Mouse (Mus musculus) left cerebral cortex, postnatal 14 days (tissue): Measurements from ENCODE around the gene Snx1. TPM values are rescaled to one million over a fixed set of nuclear protein-coding genes. Genes with fewer than 3 reads are reported as not detected.

Experiments used
- DNase-seq, 2 experiments: peaks; one replicate each; pipeline ENCODE4 v3.0.0; 2021 to 2022; ENCODE audit warnings: low spot score in 2 of 2, mixed read lengths in 1 of 2
- intact Hi-C: fragments of 180-260 bp; cut with DNase I; formaldehyde crosslinking; loops from one replicate; pipeline ENCODE4 v1.15.1; 2025
- total RNA-seq, 2 experiments: library from RNA; stranded (reverse); gene quantifications; 2 replicates each; pipeline ENCODE4 v1.2.3; 2021

Snx1 gene
- total RNA-seq, 2 experiments from 2014 or later = 51.6 to 56.3 TPM

GRCm38 (mm10) chr9:66104601-66105000 is 21.8 kb downstream of the Snx1 start:
- DNase-seq = no peak
- intact Hi-C loops = loop anchor here (10.0 kb wide), 1 partner anchor 430 kb away; no protein-coding TSS in a partner anchor

- DNase-seq = peak in 1 of 2 experiments; percentile 37
- intact Hi-C loops = loop anchor here (10.0 kb wide), 1 partner anchor 428 kb away; no protein-coding TSS in a partner anchor
Observed at GRCm38 (mm10) chr9:66102668-66103067, 23.7 kb downstream of the Snx1 start.

GRCm38 (mm10) chr9:66101577-66101976 is 24.8 kb downstream of the Snx1 start:
- intact Hi-C loops = loop anchor here (10.0 kb wide), 1 partner anchor 427 kb away; no protein-coding TSS in a partner anchor
- peak; percentile 37 to 44 for DNase-seq

- no peak for DNase-seq
- intact Hi-C loops = no loop called here
Observed at GRCm38 (mm10) chr9:66092664-66093063, 33.7 kb downstream of the Snx1 start.

- no peak for DNase-seq
- intact Hi-C loops = no loop called here
Observed at GRCm38 (mm10) chr9:66091327-66092231, 34.8 kb downstream of the Snx1 start.

- intact Hi-C loops = no loop called here
- no peak for DNase-seq
Observed at GRCm38 (mm10) chr9:66090593-66091244, 35.7 kb downstream of the Snx1 start.

- peak; percentile 42 to 58 for DNase-seq
- intact Hi-C loops = no loop called here
Observed at GRCm38 (mm10) chr9:66088411-66088810, 38.0 kb downstream of the Snx1 start.

GRCm38 (mm10) chr9:66087062-66087461 is 39.3 kb downstream of the Snx1 start:
- no peak for DNase-seq
- intact Hi-C loops = no loop called here

- no peak for DNase-seq
- intact Hi-C loops = no loop called here
Observed at GRCm38 (mm10) chr9:66084171-66084570, 42.2 kb downstream of the Snx1 start.

GRCm38 (mm10) chr9:66081999-66082398 is 44.4 kb downstream of the Snx1 start:
- no peak for DNase-seq

GRCm38 (mm10) chr9:66080804-66081459 is 45.5 kb downstream of the Snx1 start:
- intact Hi-C loops = no loop called here
- DNase-seq = no peak

More at GRCm38 (mm10) chr9:66081999-66082398, 44.4 kb downstream of the Snx1 start:
- intact Hi-C loops = no loop called here

- intact Hi-C loops = no loop called here
- peak in 1 of 2 experiments; percentile 40 for DNase-seq
Observed at GRCm38 (mm10) chr9:66078493-66078892, 47.9 kb downstream of the Snx1 start.

GRCm38 (mm10) chr9:66078072-66078471 is 48.3 kb downstream of the Snx1 start:
- intact Hi-C loops = no loop called here
- DNase-seq = no peak

GRCm38 (mm10) chr9:66072754-66073153 is 53.6 kb downstream of the Snx1 start:
- intact Hi-C loops = no loop called here
- no peak for DNase-seq

- intact Hi-C loops = no loop called here
- no peak for DNase-seq
Observed at GRCm38 (mm10) chr9:66070151-66070550, 56.2 kb downstream of the Snx1 start.

- intact Hi-C loops = loop anchor here (10.0 kb wide), 1 partner anchor 55 kb away; the partner anchor contains the start of genes Ciao2a and Snx1
Observed at GRCm38 (mm10) chr9:66069583-66069982, 56.8 kb downstream of the Snx1 start, which contains the start of gene Snx22. TSS of gene Snx22 (minus strand) at chr9:66069719.

GRCm38 (mm10) chr9:66068971-66069391 is 57.4 kb downstream of the Snx1 start:
- DNase-seq = peak in 1 of 2 experiments; percentile 25
- intact Hi-C loops = loop anchor here (10.0 kb wide), 1 partner anchor 56 kb away; the partner anchor contains the start of genes Ciao2a and Snx1

More at GRCm38 (mm10) chr9:66069583-66069982, 56.8 kb downstream of the Snx1 start, which contains the start of gene Snx22:
- DNase-seq = peak; percentile 58 to 68

- intact Hi-C loops = loop anchor here (10.0 kb wide), 1 partner anchor 57 kb away; the partner anchor contains the start of genes Ciao2a and Snx1
- no peak for DNase-seq
Observed at GRCm38 (mm10) chr9:66068056-66068455, 58.3 kb downstream of the Snx1 start.

- intact Hi-C loops = loop anchor here (10.0 kb wide), 1 partner anchor 57 kb away; the partner anchor contains the start of genes Ciao2a and Snx1
- DNase-seq = peak in 1 of 2 experiments; percentile 23
Observed at GRCm38 (mm10) chr9:66067542-66067941, 58.8 kb downstream of the Snx1 start.
